Mouse (Mus musculus) left cerebral cortex, postnatal 4 days (tissue): Measurements from ENCODE around the gene Ccdc171. TPM values are rescaled to one million over a fixed set of nuclear protein-coding genes. Genes with fewer than 3 reads are reported as not detected.

ENCODE experiments used
- DNase-seq: peaks from one replicate; pipeline ENCODE4 v3.0.0-alpha.2; 2022
- intact Hi-C: fragments of 180-260 bp; cut with DNase I; formaldehyde crosslinking; loops from one replicate; pipeline ENCODE4 v1.15.1; 2025
- total RNA-seq, 2 experiments: library from RNA; stranded (reverse); gene quantifications; 2 replicates each; pipeline ENCODE4 v1.2.3; 2021

The Ccdc171 gene
- total RNA-seq, 2 experiments from 2014 or later, result 4.2 to 5.6 TPM

DNA sequence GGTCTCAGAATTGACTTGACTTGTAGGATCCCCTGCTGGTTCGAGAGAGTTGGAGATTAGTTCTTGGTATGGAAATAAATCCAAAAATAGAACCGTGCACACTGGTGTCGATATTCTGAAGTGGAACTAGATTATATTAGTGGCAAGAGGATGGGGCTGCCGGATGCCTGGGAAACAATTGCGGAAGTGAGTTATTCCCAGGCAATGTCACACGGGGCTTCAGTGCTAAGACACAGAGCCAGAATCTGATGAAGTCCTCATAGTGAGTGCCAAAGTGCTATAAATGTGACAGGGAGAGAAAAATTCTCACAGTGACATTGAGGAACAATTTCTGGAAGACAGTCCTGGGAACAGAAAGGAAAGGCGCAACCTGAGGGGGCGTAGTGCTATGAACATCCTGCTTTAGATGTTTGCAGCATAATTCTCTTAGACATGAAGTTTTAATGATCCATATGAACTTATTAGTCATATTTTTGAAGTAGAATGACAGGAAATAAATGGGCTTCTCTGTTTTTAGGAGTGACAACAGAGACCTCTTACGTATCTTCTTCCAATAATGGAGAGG lies 376.8 kb downstream of the Ccdc171 start:
- intact Hi-C loops, result no loop called here
- no peak for DNase-seq

Other genes starting within 250 kb of the Ccdc171 start
- gene Ttc39b, start 201.3 kb upstream of the Ccdc171 start, total RNA-seq, result 10 to 100 TPM; 19.7 to 22.8 TPM
- gene Snapc3, start 107.8 kb upstream of the Ccdc171 start, total RNA-seq, result 10 to 100 TPM; 47.5 to 56.5 TPM
- gene Psip1, start 39.1 kb upstream of the Ccdc171 start, total RNA-seq, result 100 to 1,000 TPM; 271 to 277 TPM